Comparison of ENCODE assay signal across 8 mouse cellular contexts in genomic region chr11:77093208-77093607, GRCm38 (mm10). TPM values are rescaled to one million over a fixed set of nuclear protein-coding genes. Genes with fewer than 3 reads are reported as not detected.
DNase-seq lines count a peak whose midpoint lies in the region; ATAC-seq lines count a peak whose summit lies in the region.

No protein-coding gene starts in this region.

- peak; percentile 92 for DNase-seq in heart, adult 11 months
- no peak for DNase-seq in heart, postnatal 25 days (ENCODE audit: low spot score)
- DNase-seq in NIH3T3 (ENCODE audit: low read depth) = peak; percentile 72
- DNase-seq in heart, postnatal 36 days = peak; percentile 57 to 60
- DNase-seq in thymus, postnatal 4 days = peak; percentile 81

- no peak overlapping the region for H3K27ac ChIP-seq in embryonic facial prominence, embryonic 12.5 days
- no peak overlapping the region for H3K27ac ChIP-seq in limb, embryonic 13.5 days
- no peak overlapping the region for H3K27ac ChIP-seq in midbrain, embryonic 16.5 days (ENCODE audit: low read length)

- H3K36me3 ChIP-seq in embryonic facial prominence, embryonic 12.5 days = no peaks in the 10 kb centered on the region
- H3K36me3 ChIP-seq in limb, embryonic 13.5 days = no peaks in the 10 kb centered on the region
- no peaks in the 10 kb centered on the region for H3K36me3 ChIP-seq in midbrain, embryonic 16.5 days (ENCODE audit: control insufficient read depth, insufficient read depth, low read length)

- H3K9me3 ChIP-seq in embryonic facial prominence, embryonic 12.5 days = no peaks in the 10 kb centered on the region
- H3K9me3 ChIP-seq in limb, embryonic 13.5 days = no peaks in the 10 kb centered on the region
- H3K9me3 ChIP-seq in midbrain, embryonic 16.5 days (replicated peaks; ENCODE audit: control insufficient read depth, low read length, poor library complexity, severe bottlenecking) = no peaks in the 10 kb centered on the region

- H3K4me1 ChIP-seq in embryonic facial prominence, embryonic 12.5 days = no peaks in the 10 kb centered on the region
- peaks cover 10% of the 10 kb centered on the region; the same call in 1 of the 2 replicates for H3K4me1 ChIP-seq in limb, embryonic 13.5 days
- no peaks in the 10 kb centered on the region for H3K4me1 ChIP-seq in midbrain, embryonic 16.5 days (ENCODE audit: control insufficient read depth, insufficient read depth, low read length)

- no peaks in the 10 kb centered on the region for H3K27me3 ChIP-seq in embryonic facial prominence, embryonic 12.5 days
- peaks cover under 1% of the 10 kb centered on the region; the same call in 1 of the 2 replicates for H3K27me3 ChIP-seq in limb, embryonic 13.5 days
- no peaks in the 10 kb centered on the region for H3K27me3 ChIP-seq in midbrain, embryonic 16.5 days (ENCODE audit: control insufficient read depth, insufficient read depth, low read depth, low read length)

- 3% methylated on average over 11 of the region's 11 CpGs for WGBS in embryonic facial prominence, embryonic 12.5 days
- 1% methylated on average over 11 of the region's 11 CpGs for WGBS in limb, embryonic 13.5 days
- WGBS in midbrain, embryonic 16.5 days = 1% methylated on average over 11 of the region's 11 CpGs

- intact Hi-C loops in heart, postnatal 25 days (cut with DNase I) = loop anchor here (1.0 kb wide), 1 partner anchor 96 kb away; no protein-coding TSS in a partner anchor
- intact Hi-C loops in heart, postnatal 36 days (cut with DNase I) = loop anchor here (1.0 to 5.0 kb wide), 3 partner anchors 96 to 416 kb away; partner anchors contain the start of gene Trarg1

- no peak for ATAC-seq in embryonic facial prominence, embryonic 12.5 days (ENCODE audit: insufficient number of reproducible peaks, insufficient read depth, low FRiP score, low TSS enrichment)
- no peak for ATAC-seq in limb, embryonic 13.5 days (ENCODE audit: low FRiP score, low read depth)
- no peak for ATAC-seq in midbrain, embryonic 16.5 days

- peak overlapping the region; percentile 25 for H3K4me3 ChIP-seq in embryonic facial prominence, embryonic 12.5 days
- peak overlapping the region; percentile 36 for H3K4me3 ChIP-seq in limb, embryonic 13.5 days
- no peak overlapping the region; the same call in 1 of the 2 replicates for H3K4me3 ChIP-seq in midbrain, embryonic 16.5 days (ENCODE audit: low read depth, low read length)

- H3K4me2 ChIP-seq in embryonic facial prominence, embryonic 12.5 days (replicated peaks) = peak overlapping the region; percentile 50
- peak overlapping the region; percentile 61 for H3K4me2 ChIP-seq in limb, embryonic 13.5 days (replicated peaks)
- H3K4me2 ChIP-seq in midbrain, embryonic 16.5 days (ENCODE audit: low read length) = peak overlapping the region; percentile 51

- H3K9ac ChIP-seq in embryonic facial prominence, embryonic 12.5 days = no peak overlapping the region
- peak overlapping the region; percentile 53 for H3K9ac ChIP-seq in limb, embryonic 13.5 days
- no peak overlapping the region for H3K9ac ChIP-seq in midbrain, embryonic 16.5 days (ENCODE audit: low read depth, low read length)

RNA-seq across cellular contexts. Expression of gene Nsrp1, which starts 15.0 kb away (rescaled TPM):
- total RNA-seq in heart, postnatal 25 days (2021) = 10 to 100 TPM in 1 of 2 experiments, 1 to 10 TPM in 1; 8.2 to 11.5 TPM
- polyA plus RNA-seq in embryonic facial prominence, embryonic 12.5 days (2016; fragmentation: Nextera tagmentation; extraction: Ambion mirVana) = 70.4 and 72.2 TPM in 2 replicates
- total RNA-seq in heart, postnatal 36 days (2021) = 1 to 10 TPM; 7.0 to 9.0 TPM
- polyA plus RNA-seq in limb, embryonic 13.5 days (2015; fragmentation: Nextera tagmentation; extraction: Ambion mirVana) = 79.3 and 92.7 TPM in 2 replicates
- 48.8 and 50.2 TPM in 2 replicates for polyA plus RNA-seq in midbrain, embryonic 16.5 days (2015; fragmentation: Nextera tagmentation; extraction: Ambion mirVana)
